ENCODE assay signal across 20 mouse cellular contexts in the genomic region with DNA sequence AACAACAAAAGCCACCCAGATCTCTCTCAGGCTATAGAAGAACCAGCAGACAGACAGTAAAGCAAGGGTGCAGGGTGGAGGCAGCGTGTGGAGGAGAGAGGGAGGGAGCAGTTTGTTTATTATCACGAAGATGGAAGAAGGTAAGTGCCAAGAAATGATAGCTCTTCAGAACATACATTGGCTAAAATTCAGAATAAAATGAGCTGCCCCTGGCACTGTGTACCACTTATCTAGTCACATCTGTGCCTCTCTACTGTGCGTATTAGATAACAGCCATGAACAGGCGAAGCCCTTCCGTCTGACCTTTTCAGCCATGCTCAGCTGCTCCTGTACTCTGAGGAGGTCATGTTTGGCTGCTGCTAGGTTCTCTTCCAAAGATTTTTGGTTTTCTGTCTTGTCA. TPM values are rescaled to one million over a fixed set of nuclear protein-coding genes. Genes with fewer than 3 reads are reported as not detected.
DNase-seq lines count a peak whose midpoint lies in the region; ATAC-seq lines count a peak whose summit lies in the region.
"Had no signal": no experiment of that assay in that cellular context is flagged by ENCODE, and none has a peak within 500 bp of the region (broad histone marks: within the 10 kb centered on the region; RNA-seq: fewer than 3 reads in every experiment).

No protein-coding gene starts in this region.

- peaks cover 15% of the 10 kb centered on the region for H3K36me3 ChIP-seq in forebrain, embryonic 16.5 days (ENCODE audit: control insufficient read depth, insufficient read depth)
- no peaks in the 10 kb centered on the region; the same call in 1 of the 2 replicates for H3K36me3 ChIP-seq in forebrain, embryonic 11.5 days (ENCODE audit: control insufficient read depth, insufficient read depth, low read length)
- H3K36me3 ChIP-seq in liver, embryonic 11.5 days (ENCODE audit: control insufficient read depth, insufficient read depth, low read length) = peaks cover 3% of the 10 kb centered on the region; the same call in 1 of the 2 replicates

- H3K4me1 ChIP-seq in forebrain, embryonic 16.5 days (replicated peaks; ENCODE audit: control insufficient read depth, insufficient read depth, low read length) = no peaks in the 10 kb centered on the region
- H3K4me1 ChIP-seq in forebrain, embryonic 11.5 days (replicated peaks; ENCODE audit: control insufficient read depth, insufficient read depth, low read length) = no peaks in the 10 kb centered on the region
- H3K4me1 ChIP-seq in liver, embryonic 11.5 days (replicated peaks; ENCODE audit: control insufficient read depth, insufficient read depth, low read length) = no peaks in the 10 kb centered on the region; the same call in 1 of the 2 replicates
- H3K4me1 ChIP-seq: hindbrain, embryonic 12.5 days; kidney, embryonic 15.5 days; limb, embryonic 13.5 days; lung, embryonic 15.5 days; midbrain, embryonic 12.5 days had no signal

- no peaks in the 10 kb centered on the region for H3K27me3 ChIP-seq in forebrain, embryonic 16.5 days (replicated peaks; ENCODE audit: control insufficient read depth, insufficient read depth, low read length)
- no peaks in the 10 kb centered on the region for H3K27me3 ChIP-seq in forebrain, embryonic 11.5 days (ENCODE audit: control insufficient read depth, insufficient read depth, low read length)
- no peaks in the 10 kb centered on the region for H3K27me3 ChIP-seq in liver, embryonic 11.5 days (replicated peaks; ENCODE audit: control insufficient read depth, insufficient read depth, low read length)
- H3K27me3 ChIP-seq: hindbrain, embryonic 12.5 days; kidney, embryonic 15.5 days; limb, embryonic 13.5 days; lung, embryonic 15.5 days; midbrain, embryonic 12.5 days had no signal

- no peak overlapping the region for H3K9ac ChIP-seq in forebrain, embryonic 16.5 days (replicated peaks; ENCODE audit: low read depth, low read length)
- H3K9ac ChIP-seq in forebrain, embryonic 11.5 days (ENCODE audit: low read length) = no peak overlapping the region
- no peak overlapping the region for H3K9ac ChIP-seq in liver, embryonic 11.5 days (ENCODE audit: low read depth, low read length)
- H3K9ac ChIP-seq: hindbrain, embryonic 12.5 days; kidney, embryonic 15.5 days; limb, embryonic 13.5 days; lung, embryonic 15.5 days; midbrain, embryonic 12.5 days had no signal

- intact Hi-C loops in heart, postnatal 25 days (cut with DNase I) = no loop called here

- no peak overlapping the region for H3K4me3 ChIP-seq in forebrain, embryonic 16.5 days (replicated peaks; ENCODE audit: low read length)
- no peak overlapping the region for H3K4me3 ChIP-seq in forebrain, embryonic 11.5 days (ENCODE audit: low read depth, low read length)
- H3K4me3 ChIP-seq in liver, embryonic 11.5 days (ENCODE audit: low read depth, low read length) = no peak overlapping the region
- H3K4me3 ChIP-seq: hindbrain, embryonic 12.5 days; kidney, embryonic 15.5 days; limb, embryonic 13.5 days; lung, embryonic 15.5 days; midbrain, embryonic 12.5 days had no signal

- 78% methylated on average over 5 of the region's 5 CpGs for WGBS in forebrain, embryonic 16.5 days
- 91% methylated on average over 5 of the region's 5 CpGs for WGBS in forebrain, embryonic 11.5 days
- 58% methylated on average over 5 of the region's 5 CpGs for WGBS in liver, embryonic 11.5 days

- no peak for DNase-seq in forebrain, embryonic 11.5 days (ENCODE audit: low spot score)
- no peak for DNase-seq in liver, embryonic 11.5 days (ENCODE audit: low spot score)
- DNase-seq in layer of hippocampus, postnatal 14 days (ENCODE audit: low spot score in 2 of 2) = no peak
- no peak for DNase-seq in thymus, postnatal 10 days (ENCODE audit: low spot score in 2 of 2)
- DNase-seq in heart, postnatal 25 days (ENCODE audit: low spot score) = no peak
- DNase-seq: adrenal gland, postnatal 36 days; cerebellum, postnatal 10 days; gastrocnemius, postnatal 36 days; lung, postnatal 4 days; retina, postnatal 1 day; right cerebral cortex, postnatal 4 days had no signal

- peak; percentile 40; the same call in 1 of the 2 replicates for ATAC-seq in forebrain, embryonic 16.5 days
- ATAC-seq in forebrain, embryonic 11.5 days (replicated peaks; ENCODE audit: low FRiP score) = no peak
- peak; percentile 85 for ATAC-seq in common myeloid progenitor, adult 5-6 weeks (replicated peaks; ENCODE audit: low read depth, poor library complexity, severe bottlenecking)
- peak; percentile 100 for ATAC-seq in liver, embryonic 11.5 days (replicated peaks; ENCODE audit: low FRiP score)
- ATAC-seq in megakaryocyte, adult 5-6 weeks (ENCODE audit: poor library complexity, severe bottlenecking) = peak; percentile 64
- ATAC-seq: forebrain, embryonic 14.5 days had no signal

- H3K27ac ChIP-seq in forebrain, embryonic 16.5 days (ENCODE audit: low read length) = no peak overlapping the region
- H3K27ac ChIP-seq in forebrain, embryonic 11.5 days (ENCODE audit: low read depth, low read length) = no peak overlapping the region
- H3K27ac ChIP-seq in liver, embryonic 11.5 days (ENCODE audit: low read depth, low read length) = peak overlapping the region; percentile 51
- H3K27ac ChIP-seq: hindbrain, embryonic 12.5 days; kidney, embryonic 15.5 days; limb, embryonic 13.5 days; lung, embryonic 15.5 days; midbrain, embryonic 12.5 days had no signal

- H3K9me3 ChIP-seq in forebrain, embryonic 16.5 days (ENCODE audit: control insufficient read depth, low read length) = no peaks in the 10 kb centered on the region
- no peaks in the 10 kb centered on the region for H3K9me3 ChIP-seq in forebrain, embryonic 11.5 days (ENCODE audit: control insufficient read depth, low read length)
- no peaks in the 10 kb centered on the region for H3K9me3 ChIP-seq in liver, embryonic 11.5 days (ENCODE audit: control insufficient read depth, low read length)
- H3K9me3 ChIP-seq: hindbrain, embryonic 12.5 days; kidney, embryonic 15.5 days; limb, embryonic 13.5 days; lung, embryonic 15.5 days; midbrain, embryonic 12.5 days had no signal

- H3K4me2 ChIP-seq in forebrain, embryonic 16.5 days (ENCODE audit: low read length) = no peak overlapping the region
- no peak overlapping the region for H3K4me2 ChIP-seq in forebrain, embryonic 11.5 days (ENCODE audit: low read depth, low read length, severe bottlenecking)
- peak overlapping the region; percentile 24; the same call in 1 of the 2 replicates for H3K4me2 ChIP-seq in liver, embryonic 11.5 days
- H3K4me2 ChIP-seq: hindbrain, embryonic 12.5 days; kidney, embryonic 15.5 days; limb, embryonic 13.5 days; lung, embryonic 15.5 days; midbrain, embryonic 12.5 days had no signal

RNA-seq across cellular contexts. Expression of a gene that starts 15.7 kb away (rescaled TPM):
- 55.8 and 61.6 TPM in 2 replicates for polyA plus RNA-seq in forebrain, embryonic 16.5 days (2015; fragmentation: Nextera tagmentation; extraction: Ambion mirVana)
- 45.5 and 46.2 TPM in 2 replicates for polyA plus RNA-seq in forebrain, embryonic 11.5 days (2014; fragmentation: Nextera tagmentation; extraction: Ambion mirVana)
- 36.9 and 39.3 TPM in 2 replicates for total RNA-seq in common myeloid progenitor, adult 5-6 weeks (2017)
- 30.3 and 32.6 TPM in 2 replicates for polyA plus RNA-seq in liver, embryonic 11.5 days (2014; fragmentation: Nextera tagmentation; extraction: Ambion mirVana)
- total RNA-seq in megakaryocyte, adult 5-6 weeks (2015) = 23.5 and 31.5 TPM in 2 replicates
- 25.5 and 26.1 TPM in 2 replicates for total RNA-seq in megakaryocyte, adult 5-6 weeks (2017)
- 10 to 100 TPM; 60.3 to 64.3 TPM for total RNA-seq in layer of hippocampus, postnatal 14 days (2021)
- 10 to 100 TPM; 38.0 to 40.7 TPM for total RNA-seq in heart, postnatal 25 days (2021)

RNA-seq across cellular contexts. Expression of a gene that starts 23.1 kb away (rescaled TPM):
- polyA plus RNA-seq in forebrain, embryonic 16.5 days (2015; fragmentation: Nextera tagmentation; extraction: Ambion mirVana) = 4.2 and 6.4 TPM in 2 replicates
- polyA plus RNA-seq in forebrain, embryonic 11.5 days (2014; fragmentation: Nextera tagmentation; extraction: Ambion mirVana) = 0.28 and 0.77 TPM in 2 replicates
- total RNA-seq in common myeloid progenitor, adult 5-6 weeks (2017) = 0.39 and 1.5 TPM in 2 replicates
- 0.14 and 0.35 TPM in 2 replicates for polyA plus RNA-seq in liver, embryonic 11.5 days (2014; fragmentation: Nextera tagmentation; extraction: Ambion mirVana)
- 0.42 and 1.3 TPM in 2 replicates for total RNA-seq in megakaryocyte, adult 5-6 weeks (2015)
- total RNA-seq in megakaryocyte, adult 5-6 weeks (2017) = 0.11 and 0.85 TPM in 2 replicates
- 10 to 100 TPM; 15.5 to 17.5 TPM for total RNA-seq in layer of hippocampus, postnatal 14 days (2021)
- total RNA-seq in heart, postnatal 25 days (2021) = not detected
- total RNA-seq: gastrocnemius, postnatal 36 days had no signal
- polyA plus RNA-seq: limb, embryonic 13.5 days had no signal

RNA-seq across cellular contexts. Expression of a gene that starts 23.6 kb away (rescaled TPM):
- 0.15 and 0.50 TPM in 2 replicates for polyA plus RNA-seq in forebrain, embryonic 16.5 days (2015; fragmentation: Nextera tagmentation; extraction: Ambion mirVana)
- polyA plus RNA-seq in forebrain, embryonic 11.5 days (2014; fragmentation: Nextera tagmentation; extraction: Ambion mirVana) = 0.04 and 0.08 TPM in 2 replicates
- 0.32 and 0.82 TPM in 2 replicates for total RNA-seq in common myeloid progenitor, adult 5-6 weeks (2017)
- 0.04 and 0.14 TPM in 2 replicates for polyA plus RNA-seq in liver, embryonic 11.5 days (2014; fragmentation: Nextera tagmentation; extraction: Ambion mirVana)
- 0.78 and 1.4 TPM in 2 replicates for total RNA-seq in megakaryocyte, adult 5-6 weeks (2015)
- total RNA-seq in megakaryocyte, adult 5-6 weeks (2017) = 1.1 and 1.4 TPM in 2 replicates
- under 1 TPM in 1 of 2 experiments, not detected in 1; 0.16 TPM for total RNA-seq in layer of hippocampus, postnatal 14 days (2021)
- total RNA-seq in heart, postnatal 25 days (2021) = not detected
